Mouse (Mus musculus): ENCODE results near the gene Leng8. TPM values are rescaled to one million over a fixed set of nuclear protein-coding genes. Genes with fewer than 3 reads are reported as not detected.

Gene Leng8
- polyA plus RNA-seq, 1 experiment from 2014 or later: 23.4 TPM

- Histone ChIP-seq H3K4me3 (ENCODE audit: low read depth, low read length) (no peak overlapping the region), H3K4me1 (ENCODE audit: control insufficient read depth, low read depth, low read length) (no peaks in the 10 kb centered on the region), H3K36me3 (ENCODE audit: control insufficient read depth, insufficient read depth) (no peaks in the 10 kb centered on the region), H3K27ac (ENCODE audit: low read length) (no peak overlapping the region), H3K27me3 (ENCODE audit: control insufficient read depth, insufficient read depth, low read depth, low read length) (peaks cover 14% of the 10 kb centered on the region), H3K9ac (ENCODE audit: low read depth, low read length) (no peak overlapping the region), H3K9me3 (replicated peaks; ENCODE audit: control insufficient read depth, low read length) (no peaks in the 10 kb centered on the region), H3K4me2 (ENCODE audit: low read depth, low read length) (no peak overlapping the region)
- 20% methylated on average over 5 of the region's 5 CpGs for WGBS (ENCODE audit: insufficient replicate concordance)
- no peak for ATAC-seq (ENCODE audit: low read depth)
These were observed 12.0 kb upstream of the Leng8 start for GRCm38 (mm10) chr7:4124856-4125255.

GRCm38 (mm10) chr7:4125306-4125705 is 11.5 kb upstream of the Leng8 start:
- Histone ChIP-seq H3K9me3 (replicated peaks; ENCODE audit: control insufficient read depth, low read length) (no peaks in the 10 kb centered on the region), H3K27ac (ENCODE audit: low read length) (no peak overlapping the region), H3K4me2 (ENCODE audit: low read depth, low read length) (no peak overlapping the region), H3K4me1 (ENCODE audit: control insufficient read depth, low read depth, low read length) (no peaks in the 10 kb centered on the region), H3K27me3 (ENCODE audit: control insufficient read depth, insufficient read depth, low read depth, low read length) (peaks cover 9% of the 10 kb centered on the region), H3K4me3 (ENCODE audit: low read depth, low read length) (no peak overlapping the region), H3K9ac (ENCODE audit: low read depth, low read length) (no peak overlapping the region), H3K36me3 (ENCODE audit: control insufficient read depth, insufficient read depth) (no peaks in the 10 kb centered on the region)
- WGBS (ENCODE audit: insufficient replicate concordance): 20% methylated on average over 9 of the region's 9 CpGs
- no peak for ATAC-seq (ENCODE audit: low read depth)

GRCm38 (mm10) chr7:4126992-4127785 is 9.7 kb upstream of the Leng8 start:
- Histone ChIP-seq H3K4me2 (ENCODE audit: low read depth, low read length) (no peak overlapping the region), H3K9me3 (replicated peaks; ENCODE audit: control insufficient read depth, low read length) (no peaks in the 10 kb centered on the region), H3K27ac (ENCODE audit: low read length) (no peak overlapping the region), H3K36me3 (ENCODE audit: control insufficient read depth, insufficient read depth) (no peaks in the 10 kb centered on the region), H3K9ac (ENCODE audit: low read depth, low read length) (no peak overlapping the region), H3K27me3 (ENCODE audit: control insufficient read depth, insufficient read depth, low read depth, low read length) (no peaks in the 10 kb centered on the region; the same call in 1 of the 2 replicates), H3K4me1 (ENCODE audit: control insufficient read depth, low read depth, low read length) (no peaks in the 10 kb centered on the region; the same call in 1 of the 2 replicates), H3K4me3 (ENCODE audit: low read depth, low read length) (no peak overlapping the region)
- WGBS (ENCODE audit: insufficient replicate concordance): 70% methylated on average over 11 of the region's 11 CpGs
- ATAC-seq (ENCODE audit: low read depth): no peak

- WGBS (ENCODE audit: insufficient replicate concordance): 69% methylated on average over 4 of the region's 4 CpGs
- H3K27ac ChIP-seq (ENCODE audit: low read length): no peak overlapping the region
These were observed 8.9 kb upstream of the Leng8 start for GRCm38 (mm10) chr7:4127894-4128293.

GRCm38 (mm10) chr7:4128860-4129259 is 8.0 kb upstream of the Leng8 start:
- Histone ChIP-seq H3K9ac (ENCODE audit: low read depth, low read length) (no peak overlapping the region), H3K4me2 (ENCODE audit: low read depth, low read length) (no peak overlapping the region), H3K27me3 (ENCODE audit: control insufficient read depth, insufficient read depth, low read depth, low read length) (no peaks in the 10 kb centered on the region; the same call in 1 of the 2 replicates), H3K36me3 (ENCODE audit: control insufficient read depth, insufficient read depth) (no peaks in the 10 kb centered on the region), H3K4me3 (ENCODE audit: low read depth, low read length) (no peak overlapping the region), H3K4me1 (ENCODE audit: control insufficient read depth, low read depth, low read length) (no peaks in the 10 kb centered on the region; the same call in 1 of the 2 replicates), H3K27ac (ENCODE audit: low read length) (no peak overlapping the region), H3K9me3 (replicated peaks; ENCODE audit: control insufficient read depth, low read length) (no peaks in the 10 kb centered on the region)
- ATAC-seq (ENCODE audit: low read depth): no peak
- 48% methylated on average over 6 of the region's 6 CpGs for WGBS (ENCODE audit: insufficient replicate concordance)

More at GRCm38 (mm10) chr7:4127894-4128293, 8.9 kb upstream of the Leng8 start:
- no peak overlapping the region for H3K9ac ChIP-seq (ENCODE audit: low read depth, low read length)
- no peak for ATAC-seq (ENCODE audit: low read depth)
- H3K4me2 ChIP-seq (ENCODE audit: low read depth, low read length): no peak overlapping the region
- no peak overlapping the region for H3K4me3 ChIP-seq (ENCODE audit: low read depth, low read length)
- no peaks in the 10 kb centered on the region for H3K36me3 ChIP-seq (ENCODE audit: control insufficient read depth, insufficient read depth)
- no peaks in the 10 kb centered on the region; the same call in 1 of the 2 replicates for H3K27me3 ChIP-seq (ENCODE audit: control insufficient read depth, insufficient read depth, low read depth, low read length)
- no peaks in the 10 kb centered on the region for H3K9me3 ChIP-seq (replicated peaks; ENCODE audit: control insufficient read depth, low read length)
- no peaks in the 10 kb centered on the region; the same call in 1 of the 2 replicates for H3K4me1 ChIP-seq (ENCODE audit: control insufficient read depth, low read depth, low read length)

GRCm38 (mm10) chr7:4130686-4131452 is 6.0 kb upstream of the Leng8 start:
- no peaks in the 10 kb centered on the region for H3K36me3 ChIP-seq (ENCODE audit: control insufficient read depth, insufficient read depth)
- H3K4me3 ChIP-seq (ENCODE audit: low read depth, low read length): no peak overlapping the region
- no peaks in the 10 kb centered on the region for H3K9me3 ChIP-seq (replicated peaks; ENCODE audit: control insufficient read depth, low read length)
- no peak overlapping the region for H3K27ac ChIP-seq (ENCODE audit: low read length)
- H3K4me2 ChIP-seq (ENCODE audit: low read depth, low read length): no peak overlapping the region
- no peak overlapping the region for H3K9ac ChIP-seq (ENCODE audit: low read depth, low read length)
- ATAC-seq (ENCODE audit: low read depth): peak; percentile 62
- 27% methylated on average over 13 of the region's 13 CpGs for WGBS (ENCODE audit: insufficient replicate concordance)
- H3K27me3 ChIP-seq (ENCODE audit: control insufficient read depth, insufficient read depth, low read depth, low read length): no peaks in the 10 kb centered on the region
- H3K4me1 ChIP-seq (ENCODE audit: control insufficient read depth, low read depth, low read length): peaks cover 6% of the 10 kb centered on the region

- H3K9me3 ChIP-seq (replicated peaks; ENCODE audit: control insufficient read depth, low read length): no peaks in the 10 kb centered on the region
- ATAC-seq (ENCODE audit: low read depth): no peak
- no peaks in the 10 kb centered on the region for H3K36me3 ChIP-seq (ENCODE audit: control insufficient read depth, insufficient read depth)
- H3K4me2 ChIP-seq (ENCODE audit: low read depth, low read length): no peak overlapping the region
- no peak overlapping the region for H3K4me3 ChIP-seq (ENCODE audit: low read depth, low read length)
- H3K9ac ChIP-seq (ENCODE audit: low read depth, low read length): no peak overlapping the region
- no peak overlapping the region for H3K27ac ChIP-seq (ENCODE audit: low read length)
- 70% methylated on average over 8 of the region's 8 CpGs for WGBS (ENCODE audit: insufficient replicate concordance)
- peaks cover 7% of the 10 kb centered on the region for H3K4me1 ChIP-seq (ENCODE audit: control insufficient read depth, low read depth, low read length)
- H3K27me3 ChIP-seq (ENCODE audit: control insufficient read depth, insufficient read depth, low read depth, low read length): no peaks in the 10 kb centered on the region
These were observed 4.9 kb upstream of the Leng8 start for GRCm38 (mm10) chr7:4131964-4132363.

GRCm38 (mm10) chr7:4132581-4132980 is 4.3 kb upstream of the Leng8 start:
- no peak for ATAC-seq (ENCODE audit: low read depth)
- Histone ChIP-seq H3K4me3 (ENCODE audit: low read depth, low read length) (no peak overlapping the region), H3K9me3 (replicated peaks; ENCODE audit: control insufficient read depth, low read length) (no peaks in the 10 kb centered on the region), H3K9ac (ENCODE audit: low read depth, low read length) (no peak overlapping the region), H3K36me3 (ENCODE audit: control insufficient read depth, insufficient read depth) (no peaks in the 10 kb centered on the region), H3K4me2 (ENCODE audit: low read depth, low read length) (no peak overlapping the region), H3K27me3 (ENCODE audit: control insufficient read depth, insufficient read depth, low read depth, low read length) (no peaks in the 10 kb centered on the region), H3K4me1 (ENCODE audit: control insufficient read depth, low read depth, low read length) (peaks cover 8% of the 10 kb centered on the region), H3K27ac (ENCODE audit: low read length) (no peak overlapping the region)
- 81% methylated on average over 3 of the region's 3 CpGs for WGBS (ENCODE audit: insufficient replicate concordance)

- ATAC-seq (ENCODE audit: low read depth): no peak
- no peak overlapping the region for H3K9ac ChIP-seq (ENCODE audit: low read depth, low read length)
- 75% methylated on average over 7 of the region's 7 CpGs for WGBS (ENCODE audit: insufficient replicate concordance)
- no peak overlapping the region for H3K4me2 ChIP-seq (ENCODE audit: low read depth, low read length)
- H3K4me1 ChIP-seq (ENCODE audit: control insufficient read depth, low read depth, low read length): peaks cover 12% of the 10 kb centered on the region
- no peaks in the 10 kb centered on the region for H3K36me3 ChIP-seq (ENCODE audit: control insufficient read depth, insufficient read depth)
- H3K4me3 ChIP-seq (ENCODE audit: low read depth, low read length): no peak overlapping the region
- no peak overlapping the region for H3K27ac ChIP-seq (ENCODE audit: low read length)
- no peaks in the 10 kb centered on the region for H3K9me3 ChIP-seq (replicated peaks; ENCODE audit: control insufficient read depth, low read length)
- no peaks in the 10 kb centered on the region for H3K27me3 ChIP-seq (ENCODE audit: control insufficient read depth, insufficient read depth, low read depth, low read length)
These were observed 3.8 kb upstream of the Leng8 start for GRCm38 (mm10) chr7:4132998-4133397.

All from liver, embryonic 16.5 days (tissue).